Mouse (Mus musculus) forelimb bud, embryonic 11.5 days (tissue): ENCODE measurements around the gene Zfp574.

Experiments
- DNase-seq: peaks from one replicate; pipeline ENCODE4 v3.0.0-alpha.2; 2012; ENCODE audit warnings: low read depth, low spot score

The Zfp574 gene

GRCm38 (mm10) chr7:25072716-25073390, 486 bp downstream of the Zfp574 start:
- DNase-seq = peak; percentile 42

GRCm38 (mm10) chr7:25073924-25074323, 1.6 kb downstream of the Zfp574 start:
- DNase-seq = no peak

DNA sequence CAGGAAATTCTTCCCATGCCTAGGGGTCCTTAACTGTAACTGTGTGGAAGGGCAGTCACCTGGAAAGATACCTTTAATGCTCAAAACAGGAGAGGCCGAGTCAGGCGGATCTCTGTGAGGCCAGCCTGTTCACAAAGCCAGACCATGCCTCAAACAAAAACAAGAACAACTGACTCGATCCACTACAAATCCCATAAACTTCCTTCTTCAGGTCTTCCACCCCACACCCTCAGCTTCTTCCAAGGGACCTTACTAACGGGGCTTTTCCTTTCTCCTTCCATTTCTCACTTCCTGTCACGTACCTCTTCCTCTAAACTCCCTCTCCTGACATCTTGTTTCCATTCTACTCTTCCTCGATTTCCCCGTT, 3.9 kb downstream of the Zfp574 start:
- DNase-seq = no peak

- DNase-seq = peak; percentile 99
Observed at GRCm38 (mm10) chr7:25076663-25077413, 4.5 kb downstream of the Zfp574 start.

DNA sequence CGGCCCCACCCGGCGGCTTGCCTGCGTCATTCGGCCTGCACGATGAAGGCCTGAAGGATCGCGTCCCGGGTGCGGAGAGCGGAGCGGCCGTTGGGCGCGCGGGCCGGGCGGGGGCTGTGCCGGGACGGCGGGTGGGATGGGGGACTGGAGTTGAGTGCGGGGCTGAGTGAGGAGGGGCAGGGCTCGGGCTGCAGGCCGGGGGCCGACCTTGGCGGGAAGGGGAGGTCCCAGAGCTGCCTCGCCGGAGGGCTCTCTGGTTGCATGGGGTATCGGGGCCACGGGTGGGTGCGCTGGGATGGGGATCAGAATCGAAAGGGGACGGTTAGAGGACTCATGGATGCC, 5.0 kb downstream of the Zfp574 start:
- no peak for DNase-seq

DNA sequence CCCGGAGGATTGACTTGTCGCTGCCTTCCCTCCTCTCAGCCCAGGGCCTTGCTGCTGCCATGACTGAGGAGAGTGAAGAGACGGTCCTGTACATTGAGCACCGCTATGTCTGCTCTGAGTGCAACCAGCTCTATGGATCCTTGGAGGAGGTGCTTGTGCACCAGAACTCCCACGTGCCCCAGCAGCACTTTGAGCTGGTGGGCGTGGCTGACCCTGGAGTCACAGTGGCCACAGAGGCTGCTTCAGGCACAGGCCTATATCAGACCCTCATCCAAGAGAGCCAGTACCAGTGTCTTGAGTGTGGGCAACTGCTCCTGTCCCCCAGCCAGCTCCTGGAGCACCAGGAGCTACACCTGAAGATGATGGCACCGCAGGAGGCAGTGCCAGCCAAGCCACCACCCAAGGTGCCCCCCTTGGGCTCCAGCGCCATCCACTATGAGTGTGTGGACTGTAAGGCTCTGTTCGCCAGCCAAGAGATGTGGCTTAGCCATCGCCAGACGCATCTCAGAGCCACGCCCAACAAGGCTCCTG, 7.2 kb downstream of the Zfp574 start:
- no peak for DNase-seq

DNA sequence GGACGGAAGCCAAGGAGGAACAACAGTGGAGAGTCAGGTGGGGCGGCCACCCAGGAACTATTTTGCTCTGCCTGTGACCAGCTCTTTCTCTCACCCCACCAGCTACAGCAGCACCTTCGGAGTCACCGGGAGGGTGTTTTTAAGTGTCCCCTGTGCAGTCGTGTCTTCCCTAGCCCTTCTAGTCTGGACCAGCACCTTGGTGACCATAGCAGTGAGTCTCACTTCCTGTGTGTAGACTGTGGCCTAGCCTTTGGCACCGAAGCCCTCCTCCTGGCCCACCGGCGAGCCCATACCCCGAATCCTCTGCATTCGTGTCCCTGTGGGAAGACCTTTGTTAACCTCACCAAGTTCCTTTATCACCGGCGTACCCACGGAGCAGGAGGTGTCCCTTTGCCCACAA, 8.1 kb downstream of the Zfp574 start:
- DNase-seq = no peak

- no peak for DNase-seq
Observed at GRCm38 (mm10) chr7:25082510-25082909, 10.1 kb downstream of the Zfp574 start.

DNA sequence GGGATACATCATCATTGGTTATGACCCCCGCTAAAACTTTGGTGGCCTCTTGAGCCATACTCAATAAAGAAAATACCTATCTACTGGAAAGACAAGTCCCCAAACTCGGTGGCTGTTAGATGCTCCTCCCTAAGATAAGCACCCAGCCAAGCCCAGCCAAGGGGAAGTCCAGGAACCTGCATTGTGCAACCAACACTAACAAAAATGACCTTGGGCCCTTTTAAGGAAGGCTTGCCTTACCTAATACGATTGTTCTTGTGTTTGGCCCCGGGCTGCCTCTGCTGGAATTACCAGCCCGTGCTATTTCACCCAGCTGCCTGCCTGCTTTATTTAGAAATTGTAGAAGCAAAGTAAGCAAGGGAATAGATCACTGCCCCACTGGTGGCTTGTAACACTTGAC, 12.3 kb downstream of the Zfp574 start:
- no peak for DNase-seq

DNA sequence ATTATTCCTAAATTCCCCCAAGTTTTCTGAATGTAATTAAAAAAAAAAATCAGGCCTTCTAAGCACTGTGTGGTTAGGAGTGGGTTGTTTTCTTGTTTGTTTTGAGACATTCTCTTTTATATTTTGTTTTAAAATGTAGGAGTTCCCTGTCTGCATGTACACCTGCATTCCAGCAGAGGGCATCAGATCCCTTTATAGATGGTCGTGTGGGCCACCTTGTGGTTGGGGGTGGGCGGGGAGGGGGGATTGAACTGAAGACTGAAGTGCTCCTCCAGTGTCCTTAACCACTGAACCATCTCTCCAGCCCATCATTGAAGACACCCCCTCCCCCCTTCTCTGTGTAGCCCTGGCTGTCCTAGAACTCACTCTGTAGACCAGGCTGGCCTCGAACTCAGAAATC, 14.3 kb downstream of the Zfp574 start:
- DNase-seq = no peak

DNA sequence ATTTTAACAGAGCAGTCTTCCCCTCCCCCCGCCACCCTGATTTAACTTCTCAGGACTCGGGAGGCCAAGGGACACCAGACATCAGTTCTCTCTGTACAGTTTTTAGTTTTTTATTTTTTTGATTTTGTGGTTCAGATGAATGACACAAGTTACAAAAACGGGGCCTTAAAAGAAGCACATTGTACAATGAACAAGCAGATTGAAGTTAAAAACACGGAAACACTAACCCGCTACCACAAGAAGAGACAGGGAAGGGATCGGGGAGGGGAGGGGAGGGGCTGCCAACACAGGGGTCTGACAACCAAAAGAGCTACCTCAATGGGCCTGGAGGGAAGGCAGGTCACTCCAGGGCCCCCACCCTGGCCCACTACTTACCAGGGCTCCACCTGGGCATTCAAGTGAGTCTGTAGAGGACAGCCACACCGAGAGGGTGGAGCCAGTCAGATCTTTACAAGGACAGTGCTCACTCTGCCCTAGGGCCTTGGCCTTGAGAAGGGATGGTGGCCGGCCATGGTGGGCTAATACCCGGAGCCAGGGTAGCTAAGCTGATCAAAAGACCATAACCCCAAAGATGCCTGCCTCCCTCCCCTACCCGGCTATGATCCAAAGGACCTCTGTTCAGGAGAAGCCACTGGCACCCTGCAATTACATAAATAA, 15.0 kb downstream of the Zfp574 start:
- no peak for DNase-seq

GRCm38 (mm10) chr7:25087972-25088371, 15.6 kb downstream of the Zfp574 start:
- DNase-seq = no peak

DNA sequence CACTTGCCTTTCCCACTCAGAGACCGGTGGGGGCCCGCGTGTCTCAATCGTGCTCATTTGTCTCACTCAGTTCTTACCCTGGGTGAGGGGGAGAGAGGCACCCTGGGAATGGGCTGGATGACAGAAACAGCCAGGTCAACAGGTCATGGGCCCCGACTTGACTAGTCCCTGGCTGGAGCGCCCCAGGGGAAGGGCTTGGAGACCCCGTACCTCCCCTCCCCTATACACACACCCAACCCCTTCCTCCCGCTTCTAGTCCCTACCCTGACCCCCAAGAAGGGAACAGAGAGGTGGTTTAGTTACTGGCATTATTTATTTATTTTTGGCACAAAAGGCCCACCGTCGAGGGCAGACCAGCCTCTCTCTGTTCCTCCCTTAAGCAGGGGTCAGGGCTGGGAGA, 16.2 kb downstream of the Zfp574 start:
- no peak for DNase-seq

DNA sequence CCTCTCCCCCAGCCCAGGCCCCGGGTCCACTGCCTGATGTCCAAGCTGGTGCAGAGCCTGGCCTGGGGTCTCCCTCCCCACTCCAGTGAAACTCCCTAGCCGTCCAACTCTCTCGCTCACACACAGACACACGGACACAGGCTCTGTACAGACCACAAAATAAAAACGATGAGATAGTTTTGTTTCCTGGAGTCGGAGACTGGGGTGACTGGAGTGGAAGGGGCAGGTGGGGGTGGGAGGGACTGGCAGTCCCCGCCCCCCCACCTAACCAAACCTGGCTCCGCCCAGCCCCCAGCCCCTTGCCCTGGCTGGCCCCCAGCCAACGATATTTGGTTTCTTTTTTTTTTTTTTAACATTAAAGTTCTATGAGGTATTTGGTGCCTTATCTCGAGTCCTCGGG, 16.6 kb downstream of the Zfp574 start:
- no peak for DNase-seq

GRCm38 (mm10) chr7:25089875-25090274, 17.5 kb downstream of the Zfp574 start:
- no peak for DNase-seq

DNA sequence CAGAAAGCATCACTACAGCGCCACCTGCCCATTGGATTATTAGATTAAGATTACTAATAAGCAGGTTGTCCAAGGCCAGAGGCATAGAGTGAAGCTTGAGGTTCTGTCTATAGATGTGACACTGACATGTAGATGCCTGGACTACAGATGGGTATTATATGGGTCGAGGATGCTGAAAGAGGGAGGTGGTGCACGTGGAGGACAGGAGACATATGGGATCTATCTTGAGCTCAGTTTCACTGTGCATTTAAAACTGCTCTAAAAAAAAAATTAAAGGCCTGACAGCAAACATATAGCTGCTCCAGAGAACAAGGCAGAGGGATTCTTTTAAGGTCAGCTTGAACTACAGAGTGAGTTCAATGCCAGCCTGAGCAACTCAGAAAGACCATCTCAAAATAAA, 25.8 kb downstream of the Zfp574 start:
- DNase-seq = no peak

GRCm38 (mm10) chr7:25099581-25099980, 27.2 kb downstream of the Zfp574 start:
- no peak for DNase-seq

DNA sequence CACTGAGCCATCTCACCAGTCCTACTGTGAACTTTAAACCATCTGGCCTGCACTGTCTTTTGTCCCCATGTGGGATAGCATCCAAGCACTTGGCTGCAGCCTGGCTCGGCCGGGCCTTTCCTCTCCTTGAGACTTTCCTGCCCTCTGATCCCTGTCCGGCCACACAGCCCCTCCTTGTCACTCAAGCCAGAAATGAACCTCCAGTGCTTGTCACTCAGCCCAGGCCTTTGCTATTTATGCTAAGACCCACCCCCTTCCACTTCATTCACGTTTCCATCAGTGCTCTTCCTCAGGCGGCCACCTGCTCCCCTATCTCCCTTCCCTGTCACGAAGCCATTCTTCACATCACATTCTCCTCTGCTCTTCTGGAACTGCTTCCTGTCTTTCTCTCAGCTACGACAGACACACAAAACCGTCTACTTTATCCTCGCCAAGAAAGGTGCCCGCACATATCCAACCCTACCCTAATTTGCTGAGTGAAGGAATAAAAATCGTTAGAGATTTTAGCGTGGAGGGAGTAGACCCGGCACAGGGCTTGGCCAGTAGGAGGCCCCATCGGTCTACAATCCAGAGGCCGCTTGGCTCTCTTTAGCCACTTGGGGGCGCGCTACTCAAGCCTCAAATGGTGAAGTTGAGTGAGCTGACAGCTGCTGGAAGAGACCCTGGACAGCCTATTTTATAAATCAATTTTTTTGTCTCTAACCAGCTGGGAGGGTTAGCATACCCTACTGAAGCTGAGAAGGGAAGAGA, 33.2 kb downstream of the Zfp574 start:
- peak; percentile 64 for DNase-seq

DNA sequence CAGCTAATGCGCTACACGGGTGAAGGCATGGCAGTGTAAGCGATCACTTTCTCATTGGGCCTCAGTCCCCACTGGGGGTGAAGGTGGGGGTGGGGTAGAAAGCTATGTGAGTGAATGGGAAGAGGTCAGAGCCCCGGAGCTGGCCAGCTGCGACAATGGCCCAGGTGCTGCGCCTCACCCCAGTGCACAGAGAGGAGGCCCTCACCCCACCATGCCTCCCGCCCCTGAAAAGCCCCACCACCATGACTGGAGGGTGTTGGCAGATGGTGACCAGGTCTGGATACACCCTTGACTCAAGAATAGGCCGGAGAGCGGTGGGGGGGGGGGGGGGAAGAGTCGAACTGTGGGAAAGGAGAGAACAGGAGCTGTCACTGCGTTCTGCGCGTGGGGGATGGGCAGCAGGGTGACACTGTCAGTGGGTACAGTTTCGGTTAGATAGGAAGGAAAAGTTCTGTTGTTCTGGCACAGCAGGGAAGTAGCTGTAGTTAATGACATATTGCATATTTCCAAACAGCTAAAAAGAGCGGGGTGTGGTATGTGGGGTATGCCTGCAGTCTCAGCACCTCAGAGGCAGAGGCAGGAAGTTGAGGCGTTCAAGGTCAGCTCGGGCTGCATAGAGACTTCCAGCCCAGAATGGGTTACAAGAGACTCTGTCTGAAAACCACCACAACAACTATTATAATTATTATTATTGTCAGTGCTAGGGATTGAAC, 34.6 kb downstream of the Zfp574 start:
- no peak for DNase-seq

GRCm38 (mm10) chr7:25109355-25109754, 37.0 kb downstream of the Zfp574 start:
- DNase-seq = no peak

GRCm38 (mm10) chr7:25110336-25110735, 38.0 kb downstream of the Zfp574 start:
- DNase-seq = no peak
